Mouse (Mus musculus) neural tube, embryonic 14.5 days (tissue): ENCODE data around the gene Syvn1. TPM values are rescaled to one million over a fixed set of nuclear protein-coding genes. Genes with fewer than 3 reads are reported as not detected.

Experiments
- ATAC-seq: fragments of 200-750 bp; cut with Nextera tagmentation; 2 replicates; pipeline ENCODE4 v1.8.0; 2017; ENCODE audit warnings: low read depth, mild to moderate bottlenecking, moderate TSS enrichment, moderate library complexity
- H3K27ac ChIP-seq: fragments of 300-500 bp; sonication (generic); 2 replicates; pipeline ENCODE4 v1.5.1; 2014; ENCODE audit warnings: low read depth, mild to moderate bottlenecking, control low read depth, low read length, moderate library complexity, mixed read lengths
- H3K27me3 ChIP-seq: fragments of 300-500 bp; sonication (generic); 2 replicates; pipeline ENCODE4 v1.6.1; 2014; ENCODE audit warnings: low read length; ENCODE audit not compliant: control insufficient read depth, insufficient read depth
- H3K36me3 ChIP-seq: fragments of 300-500 bp; sonication (generic); 2 replicates; pipeline ENCODE4 v1.6.1; 2014; ENCODE audit warnings: low read length, mixed read lengths; ENCODE audit not compliant: control insufficient read depth, insufficient read depth
- H3K4me1 ChIP-seq: fragments of 300-500 bp; sonication (generic); 2 replicates; pipeline ENCODE4 v1.6.1; 2014; ENCODE audit warnings: low read length; ENCODE audit not compliant: control insufficient read depth, insufficient read depth
- H3K4me2 ChIP-seq: fragments of 300-500 bp; sonication (generic); 2 replicates; pipeline ENCODE4 v1.6.1; 2014; ENCODE audit warnings: mild to moderate bottlenecking, low read depth, low read length, control low read depth
- H3K4me3 ChIP-seq: fragments of 300-500 bp; sonication (generic); 2 replicates; pipeline ENCODE4 v1.5.1; 2014; ENCODE audit warnings: low read depth, low read length, control low read depth, mixed read lengths
- H3K9ac ChIP-seq: fragments of 300-500 bp; sonication (generic); replicated peaks from 2 replicates; pipeline ENCODE4 v1.6.1; 2014; ENCODE audit warnings: low read depth, mild to moderate bottlenecking, control low read depth, low read length, mixed read lengths
- H3K9me3 ChIP-seq: fragments of 300-500 bp; sonication (generic); 2 replicates; pipeline ENCODE4 v1.6.1; 2016; ENCODE audit warnings: low read length; ENCODE audit not compliant: control insufficient read depth
- WGBS: fragments of 180-500 bp; shearing (Covaris S2); extraction: QIAGEN DNeasy Blood & Tissue Kit; methylation state at CpG from one replicate; pipeline ENCODE4 v1.1.7; 2014; 5-methylcytosine and 5-hydroxymethylcytosine counted together
- polyA plus RNA-seq: library from polyadenylated mRNA; unstranded; fragments of >200 nt; fragmentation: Nextera tagmentation; extraction: Ambion mirVana; gene quantifications from 2 replicates; pipeline ENCODE4 v1.2.1, GENCODE M21; 2014

Gene Syvn1
- 29.3 and 35.3 TPM in 2 replicates for polyA plus RNA-seq

DNA sequence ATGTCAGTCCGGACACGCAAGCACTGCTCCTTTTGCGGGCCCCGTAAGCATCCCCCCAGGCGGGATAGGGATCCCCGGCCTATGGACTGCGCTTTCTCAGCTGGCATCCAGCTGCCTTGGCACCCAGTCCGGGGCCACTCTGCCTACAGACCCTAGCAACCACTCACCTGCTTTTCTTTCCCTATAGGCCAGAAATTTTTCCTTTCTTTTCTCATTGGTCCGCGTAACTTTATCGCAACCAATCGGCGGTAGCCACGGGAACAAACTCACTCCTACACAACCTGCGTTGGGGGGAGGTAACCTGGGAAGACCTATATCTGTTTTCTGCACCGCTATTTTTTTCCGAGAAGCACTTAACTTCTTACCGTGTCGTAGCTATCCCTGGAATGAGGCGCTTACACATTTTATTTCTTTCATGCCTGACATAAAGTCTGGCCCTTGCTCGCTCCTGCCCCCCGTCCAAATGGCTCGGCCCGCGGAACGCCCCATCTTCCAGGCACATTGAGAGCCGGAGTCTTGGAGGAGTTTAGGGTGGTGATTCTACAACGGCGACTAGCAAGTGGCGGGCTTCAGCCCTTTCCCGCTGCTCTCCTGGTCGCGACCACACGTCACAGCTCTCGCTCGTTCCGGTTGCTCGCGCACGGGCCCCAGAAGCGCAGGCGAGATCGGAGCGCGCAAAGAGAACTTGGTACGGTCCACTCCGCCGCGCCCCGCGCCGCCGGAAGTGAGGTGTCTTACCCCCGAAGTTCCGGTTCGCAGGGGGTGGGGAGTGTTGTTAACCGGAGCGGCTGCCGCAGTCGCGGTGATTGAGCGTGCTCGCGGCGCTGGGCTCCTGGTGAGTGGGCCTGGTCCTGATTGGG is at the start of gene Syvn1:
Gene Syvn1, plus strand, starts transcription at position 283 of the 860 bp plus-strand sequence.
- WGBS, result under 1% methylated on average over 55 of the region's 65 CpGs
- Histone ChIP-seq H3K4me2 (peak within 1 kb of the TSS; percentile 70), H3K4me3 (peak within 1 kb of the TSS; percentile 84)

DNA sequence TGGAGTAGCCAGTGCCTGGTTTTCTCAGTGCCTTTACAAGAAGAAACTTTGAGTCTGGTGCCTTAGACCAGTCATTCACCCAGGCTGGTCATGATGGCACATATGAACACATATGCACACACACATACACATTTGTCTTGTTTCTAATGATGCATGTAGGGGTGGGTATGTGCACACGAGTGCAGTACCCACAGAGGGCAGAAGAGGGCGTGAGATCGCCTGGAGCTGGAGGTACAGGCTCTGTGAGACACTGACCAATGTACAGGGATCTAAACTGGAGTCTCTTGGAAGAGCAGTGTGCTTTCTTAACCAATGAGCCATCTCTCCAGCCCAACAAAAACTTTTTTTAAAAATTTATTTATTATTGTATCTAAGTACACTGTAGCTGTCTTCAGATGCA is 48.2 kb upstream of the Syvn1 start:
- Histone ChIP-seq H3K4me3 (no peak overlapping the region), H3K4me1 (no peaks in the 10 kb centered on the region), H3K36me3 (no peaks in the 10 kb centered on the region), H3K4me2 (no peak overlapping the region), H3K9me3 (no peaks in the 10 kb centered on the region), H3K27ac (no peak overlapping the region), H3K27me3 (no peaks in the 10 kb centered on the region), H3K9ac (no peak overlapping the region)
- WGBS, result 81% methylated on average over 3 of the region's 3 CpGs
- no peak for ATAC-seq

More for the DNA sequence above, at the start of gene Syvn1:
- peak within 1 kb of the TSS; percentile 100 for H3K27ac ChIP-seq
- H3K9me3 ChIP-seq, result no peaks in the 10 kb centered on the region
- H3K9ac ChIP-seq, result peak within 1 kb of the TSS; percentile 90
- H3K27me3 ChIP-seq, result no peaks in the 10 kb centered on the region
- peaks cover 18% of the 10 kb centered on the region for H3K4me1 ChIP-seq
- peaks cover 33% of the 10 kb centered on the region for H3K36me3 ChIP-seq
- ATAC-seq, result peak; percentile 92

DNA sequence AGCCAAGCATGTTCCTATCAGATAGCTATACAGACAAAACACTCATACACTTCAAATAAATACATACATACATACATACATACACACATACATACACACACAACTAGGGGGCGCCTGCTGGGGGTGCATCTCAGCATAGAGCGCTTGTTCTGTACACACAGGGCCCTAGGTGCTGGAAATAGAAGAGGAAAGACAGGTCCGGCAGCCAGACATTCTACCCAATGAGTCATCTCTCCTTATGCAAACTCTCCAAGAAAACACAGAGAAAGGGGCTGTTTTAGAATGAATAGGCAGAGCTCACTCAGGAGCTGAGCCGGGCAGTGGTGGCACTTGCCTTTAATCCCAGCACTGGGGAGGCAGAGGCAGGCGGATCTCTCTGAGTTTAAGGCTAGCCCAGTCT is 46.4 kb upstream of the Syvn1 start:
- no peak for ATAC-seq
- Histone ChIP-seq H3K4me2 (no peak overlapping the region), H3K9me3 (no peaks in the 10 kb centered on the region), H3K27ac (no peak overlapping the region), H3K4me3 (no peak overlapping the region), H3K9ac (no peak overlapping the region), H3K36me3 (no peaks in the 10 kb centered on the region), H3K4me1 (no peaks in the 10 kb centered on the region), H3K27me3 (no peaks in the 10 kb centered on the region)
- 80% methylated on average over 5 of the region's 5 CpGs for WGBS

DNA sequence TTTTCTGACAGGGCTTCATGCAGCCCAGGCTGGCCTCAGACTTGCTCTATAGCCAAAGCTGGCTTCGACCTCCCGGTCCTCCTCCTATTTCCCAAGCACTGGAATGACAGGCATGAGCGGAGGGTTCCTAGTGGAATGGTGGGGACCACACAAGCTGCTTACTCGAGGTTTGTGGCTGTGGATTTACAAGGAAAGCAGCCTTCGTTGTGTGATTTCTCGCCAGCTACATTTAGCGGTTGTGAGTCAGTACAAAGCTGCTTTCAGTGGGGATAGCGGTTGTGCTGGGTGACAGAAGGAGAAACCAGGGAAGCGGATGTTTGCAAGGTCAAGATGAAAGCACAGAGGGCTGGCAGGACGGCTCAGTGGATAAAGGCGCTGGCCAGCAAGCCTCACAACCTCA is 40.8 kb upstream of the Syvn1 start:
- no peak for ATAC-seq
- Histone ChIP-seq H3K4me1 (no peaks in the 10 kb centered on the region), H3K9ac (no peak overlapping the region), H3K9me3 (no peaks in the 10 kb centered on the region), H3K27ac (no peak overlapping the region), H3K27me3 (no peaks in the 10 kb centered on the region), H3K4me2 (no peak overlapping the region), H3K36me3 (no peaks in the 10 kb centered on the region), H3K4me3 (no peak overlapping the region)
- WGBS, result 56% methylated on average over 11 of the region's 11 CpGs

DNA sequence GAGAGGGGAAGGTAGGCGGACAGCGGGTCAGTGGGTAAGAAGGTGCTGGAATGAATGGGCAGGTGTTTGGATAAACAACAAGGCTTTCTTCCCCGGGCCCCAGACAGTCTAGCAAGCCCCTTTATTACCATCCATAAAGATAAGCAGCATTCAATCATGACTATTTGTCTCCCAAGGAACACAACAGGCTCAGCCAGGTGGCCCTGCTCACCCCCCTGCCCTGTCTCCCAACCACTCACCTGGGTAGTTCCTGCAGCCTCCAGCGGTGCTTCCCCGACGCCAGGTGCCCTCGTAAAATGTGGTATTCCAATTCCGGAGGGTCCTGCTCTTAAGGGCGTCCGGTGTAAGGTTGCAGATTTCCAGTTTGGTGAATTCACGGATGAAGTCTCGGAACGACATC is 39.4 kb upstream of the Syvn1 start:
- Histone ChIP-seq H3K4me1 (no peaks in the 10 kb centered on the region), H3K27ac (no peak overlapping the region), H3K9ac (no peak overlapping the region), H3K36me3 (no peaks in the 10 kb centered on the region), H3K4me3 (no peak overlapping the region), H3K9me3 (no peaks in the 10 kb centered on the region), H3K27me3 (no peaks in the 10 kb centered on the region), H3K4me2 (no peak overlapping the region)
- WGBS, result 81% methylated on average over 13 of the region's 13 CpGs
- ATAC-seq, result no peak

DNA sequence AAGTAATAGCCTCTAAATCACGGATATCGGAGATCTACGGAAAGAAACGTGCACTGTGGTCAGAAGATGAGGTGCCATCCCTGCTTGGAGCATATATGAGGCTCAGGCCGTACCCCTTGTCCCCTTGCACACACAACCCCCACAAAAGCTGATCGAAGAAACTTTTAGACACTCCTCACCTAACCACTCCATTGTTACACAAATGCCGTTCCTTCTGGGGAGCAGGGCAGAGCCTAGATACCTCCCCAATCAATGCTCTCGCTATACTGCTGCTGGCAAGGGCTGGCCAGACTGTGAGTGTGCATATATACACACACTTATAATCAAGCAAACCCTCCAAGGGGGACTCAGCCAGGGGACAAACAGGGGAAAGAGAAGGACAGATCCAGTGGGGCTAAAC is 37.2 kb upstream of the Syvn1 start:
- no peak for ATAC-seq
- no peaks in the 10 kb centered on the region for H3K9me3 ChIP-seq
- WGBS, result 65% methylated on average over 8 of the region's 8 CpGs
- no peak overlapping the region for H3K27ac ChIP-seq
- H3K27me3 ChIP-seq, result no peaks in the 10 kb centered on the region
- H3K36me3 ChIP-seq, result no peaks in the 10 kb centered on the region
- no peak overlapping the region for H3K9ac ChIP-seq
- no peaks in the 10 kb centered on the region for H3K4me1 ChIP-seq
- no peak overlapping the region for H3K4me2 ChIP-seq
- no peak overlapping the region for H3K4me3 ChIP-seq

DNA sequence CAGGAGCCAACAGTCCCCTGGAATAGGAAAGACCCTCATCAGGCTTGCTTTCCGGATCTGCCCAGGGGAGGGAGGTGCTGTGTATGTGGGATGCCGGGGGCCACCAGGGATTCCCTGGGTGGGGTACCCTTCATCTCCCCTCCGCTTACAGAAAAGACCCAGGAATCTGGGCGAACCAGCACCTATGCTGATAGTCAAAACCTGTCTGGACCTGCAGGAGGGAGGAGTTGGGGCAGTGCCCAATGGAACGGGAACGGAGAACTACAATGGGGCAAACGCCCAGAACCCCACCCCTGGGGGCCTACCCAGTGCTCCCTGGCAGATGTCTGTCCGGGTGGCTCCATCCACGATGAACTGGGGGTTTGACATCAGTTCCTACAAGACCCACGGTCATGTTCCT is 32.7 kb upstream of the Syvn1 start:
- H3K4me2 ChIP-seq, result no peak overlapping the region
- no peak overlapping the region for H3K9ac ChIP-seq
- WGBS, result 91% methylated on average over 10 of the region's 10 CpGs
- no peaks in the 10 kb centered on the region for H3K36me3 ChIP-seq
- H3K4me1 ChIP-seq, result peaks cover 8% of the 10 kb centered on the region; the same call in 1 of the 2 replicates
- no peak for ATAC-seq
- no peak overlapping the region for H3K4me3 ChIP-seq
- no peak overlapping the region for H3K27ac ChIP-seq
- H3K27me3 ChIP-seq, result peaks cover 5% of the 10 kb centered on the region; the same call in 1 of the 2 replicates
- H3K9me3 ChIP-seq, result no peaks in the 10 kb centered on the region

DNA sequence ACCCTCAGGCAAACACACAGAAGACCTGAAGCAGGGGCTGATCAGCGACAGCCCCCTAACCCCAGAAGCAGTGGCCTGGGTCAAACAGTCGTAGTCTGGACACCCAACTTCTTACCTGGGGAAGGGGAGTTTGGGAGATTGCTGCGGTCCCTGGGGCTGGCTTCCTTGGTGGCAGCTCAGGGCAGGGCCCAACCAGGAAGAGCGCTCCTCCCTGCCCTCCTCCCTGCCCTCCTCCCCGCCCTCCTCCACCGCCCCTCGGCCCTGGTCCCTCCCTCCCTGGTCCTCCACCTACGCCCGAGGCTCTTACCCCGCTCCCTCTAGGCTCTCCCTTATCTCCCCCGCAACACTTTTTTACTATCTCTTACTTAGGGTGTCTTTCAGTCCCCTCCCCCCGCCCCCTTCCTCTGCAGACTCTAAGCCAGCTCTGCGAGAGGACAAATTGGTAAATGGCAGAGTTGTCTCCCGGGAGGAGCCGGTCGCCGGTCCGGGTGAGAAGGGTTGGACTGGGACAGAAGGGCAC is 31.3 kb upstream of the Syvn1 start:
- no peak overlapping the region for H3K27ac ChIP-seq
- under 1% methylated on average over 12 of the region's 18 CpGs for WGBS

More for the DNA sequence above, 31.3 kb upstream of the Syvn1 start:
- peaks cover 5% of the 10 kb centered on the region; the same call in 1 of the 2 replicates for H3K27me3 ChIP-seq
- H3K9me3 ChIP-seq, result no peaks in the 10 kb centered on the region
- peak overlapping the region; percentile 46 for H3K4me3 ChIP-seq
- ATAC-seq, result peak; percentile 63
- no peaks in the 10 kb centered on the region for H3K36me3 ChIP-seq
- H3K4me1 ChIP-seq, result peaks cover 8% of the 10 kb centered on the region; the same call in 1 of the 2 replicates
- H3K4me2 ChIP-seq, result peak overlapping the region; percentile 80
- peak overlapping the region; percentile 68 for H3K9ac ChIP-seq
